Mouse (Mus musculus): ENCODE results near the gene Phf23. TPM values are rescaled to one million over a fixed set of nuclear protein-coding genes. Genes with fewer than 3 reads are reported as not detected.

The Phf23 gene
- total RNA-seq, 1 experiment, result 80.9 TPM

- H3K36me3 ChIP-seq (ENCODE audit: control insufficient read depth, insufficient read depth, low read length, poor library complexity, severe bottlenecking), result peaks cover 11% of the 10 kb centered on the region
- in situ Hi-C loops (cut with MboI; ENCODE audit: low sequenced_read_pairs in 2 of 2, unreplicated experiment in 2 of 2), result no loop called here
- DNase-seq (ENCODE audit: low read depth, low spot score), result no peak
- H3K4me1 ChIP-seq (ENCODE audit: control insufficient read depth in 2 of 2, insufficient read depth in 2 of 2, low read length in 2 of 2, poor library complexity in 1 of 2), result peaks cover 0 to 20% of the 10 kb centered on the region in 2 experiments; a peak in 1 of 4 replicates
- H3K9ac ChIP-seq (ENCODE audit: insufficient read depth, low read depth, low read length, poor library complexity, severe bottlenecking), result no peak within 1 kb of the TSS
- H3K9me3 ChIP-seq (ENCODE audit: control insufficient read depth, insufficient read depth, low read depth, low read length), result no peaks in the 10 kb centered on the region
- no peak within 1 kb of the TSS for H3K27ac ChIP-seq (ENCODE audit: insufficient read depth, low read depth, low read length, poor library complexity, severe bottlenecking)
- no peak within 1 kb of the TSS for H3K4me3 ChIP-seq (ENCODE audit: insufficient read depth in 1 of 2, low read depth in 1 of 2, low read length in 2 of 2, poor library complexity in 1 of 2, severe bottlenecking in 1 of 2)
- TF ChIP-seq ZNF384 (IDR thresholded peaks at IDR 0.05; ENCODE audit: low read depth, low read length) (no peak), CHD2 (IDR thresholded peaks at IDR 0.05; ENCODE audit: low read depth, low read length) (no peak), MAFK (IDR thresholded peaks at IDR 0.05; ENCODE audit: insufficient read depth, low read depth, low read length) (no peak), ZC3H11A (IDR thresholded peaks at IDR 0.05; ENCODE audit: borderline replicate concordance, low read depth, low read length) (no peak), HCFC1 (IDR thresholded peaks at IDR 0.05; ENCODE audit: borderline replicate concordance, insufficient read depth, low read length) (no peak)
These were observed 21.1 kb downstream of the Phf23 start, which contains the start of gene Dlg4 for GRCm38 (mm10) chr11:70016669-70017068. Gene Dlg4 (plus strand): TSS chr11:70016942.

GRCm38 (mm10) chr11:70017199-70017767 is 21.7 kb downstream of the Phf23 start:
- H3K36me3 ChIP-seq (ENCODE audit: control insufficient read depth, insufficient read depth, low read length, poor library complexity, severe bottlenecking), result peaks cover 5% of the 10 kb centered on the region
- in situ Hi-C loops (cut with MboI; ENCODE audit: low sequenced_read_pairs in 2 of 2, unreplicated experiment in 2 of 2), result no loop called here
- no peaks in the 10 kb centered on the region for H3K9me3 ChIP-seq (ENCODE audit: control insufficient read depth, insufficient read depth, low read depth, low read length)
- H3K4me1 ChIP-seq (ENCODE audit: control insufficient read depth in 2 of 2, insufficient read depth in 2 of 2, low read length in 2 of 2, poor library complexity in 1 of 2), result peaks cover 0 to 20% of the 10 kb centered on the region in 2 experiments; a peak in 1 of 4 replicates
- no peak overlapping the region for H3K27ac ChIP-seq (ENCODE audit: insufficient read depth, low read depth, low read length, poor library complexity, severe bottlenecking)
- no peak for TF ChIP-seq ZNF384 (IDR thresholded peaks at IDR 0.05; ENCODE audit: low read depth, low read length)
- TF ChIP-seq CHD2 (IDR thresholded peaks at IDR 0.05; ENCODE audit: low read depth, low read length), result no peak
- TF ChIP-seq HCFC1 (IDR thresholded peaks at IDR 0.05; ENCODE audit: borderline replicate concordance, insufficient read depth, low read length), result no peak
- TF ChIP-seq MAFK (IDR thresholded peaks at IDR 0.05; ENCODE audit: insufficient read depth, low read depth, low read length), result no peak
- TF ChIP-seq ZC3H11A (IDR thresholded peaks at IDR 0.05; ENCODE audit: borderline replicate concordance, low read depth, low read length), result no peak
- H3K9ac ChIP-seq (ENCODE audit: insufficient read depth, low read depth, low read length, poor library complexity, severe bottlenecking), result no peak overlapping the region
- H3K4me3 ChIP-seq (ENCODE audit: insufficient read depth in 1 of 2, low read depth in 1 of 2, low read length in 2 of 2, poor library complexity in 1 of 2, severe bottlenecking in 1 of 2), result no peak overlapping the region
- no peak for DNase-seq (ENCODE audit: low read depth, low spot score)

GRCm38 (mm10) chr11:70018131-70018990 is 22.8 kb downstream of the Phf23 start:
- DNase-seq (ENCODE audit: low read depth, low spot score), result no peak
- Histone ChIP-seq H3K9ac (ENCODE audit: insufficient read depth, low read depth, low read length, poor library complexity, severe bottlenecking) (peak overlapping the region; percentile 58; the same call in 1 of the 2 replicates), H3K36me3 (ENCODE audit: control insufficient read depth, insufficient read depth, low read length, poor library complexity, severe bottlenecking) (peaks cover 2% of the 10 kb centered on the region; the same call in 1 of the 2 replicates), H3K27ac (ENCODE audit: insufficient read depth, low read depth, low read length, poor library complexity, severe bottlenecking) (0 out of 2 replicates have a peak overlapping the region, but pooled peaks have one; percentile 13), H3K4me1 (ENCODE audit: control insufficient read depth in 2 of 2, insufficient read depth in 2 of 2, low read length in 2 of 2, poor library complexity in 1 of 2) (peaks cover 0 to 20% of the 10 kb centered on the region in 2 experiments; a peak in 1 of 4 replicates), H3K4me3 (ENCODE audit: insufficient read depth in 1 of 2, low read depth in 1 of 2, low read length in 2 of 2, poor library complexity in 1 of 2, severe bottlenecking in 1 of 2) (peak overlapping the region; percentile 10 to 73; a peak in 3 of 4 replicates), H3K9me3 (ENCODE audit: control insufficient read depth, insufficient read depth, low read depth, low read length) (no peaks in the 10 kb centered on the region)
- in situ Hi-C loops (cut with MboI; ENCODE audit: low sequenced_read_pairs in 2 of 2, unreplicated experiment in 2 of 2), result no loop called here
- no peak for TF ChIP-seq MAFK (IDR thresholded peaks at IDR 0.05; ENCODE audit: insufficient read depth, low read depth, low read length)
- no peak for TF ChIP-seq CHD2 (IDR thresholded peaks at IDR 0.05; ENCODE audit: low read depth, low read length)
- no peak for TF ChIP-seq HCFC1 (IDR thresholded peaks at IDR 0.05; ENCODE audit: borderline replicate concordance, insufficient read depth, low read length)
- no peak for TF ChIP-seq ZNF384 (IDR thresholded peaks at IDR 0.05; ENCODE audit: low read depth, low read length)
- no peak for TF ChIP-seq ZC3H11A (IDR thresholded peaks at IDR 0.05; ENCODE audit: borderline replicate concordance, low read depth, low read length)

GRCm38 (mm10) chr11:70019495-70020021 is 24.0 kb downstream of the Phf23 start:
- H3K9ac ChIP-seq (ENCODE audit: insufficient read depth, low read depth, low read length, poor library complexity, severe bottlenecking), result no peak overlapping the region

More at GRCm38 (mm10) chr11:70019495-70020021, 24.0 kb downstream of the Phf23 start:
- TF ChIP-seq CHD2 (IDR thresholded peaks at IDR 0.05; ENCODE audit: low read depth, low read length) (no peak), ZNF384 (IDR thresholded peaks at IDR 0.05; ENCODE audit: low read depth, low read length) (no peak), HCFC1 (IDR thresholded peaks at IDR 0.05; ENCODE audit: borderline replicate concordance, insufficient read depth, low read length) (no peak), ZC3H11A (IDR thresholded peaks at IDR 0.05; ENCODE audit: borderline replicate concordance, low read depth, low read length) (no peak), MAFK (IDR thresholded peaks at IDR 0.05; ENCODE audit: insufficient read depth, low read depth, low read length) (no peak)
- in situ Hi-C loops (cut with MboI; ENCODE audit: low sequenced_read_pairs in 2 of 2, unreplicated experiment in 2 of 2), result no loop called here
- Histone ChIP-seq H3K36me3 (ENCODE audit: control insufficient read depth, insufficient read depth, low read length, poor library complexity, severe bottlenecking) (no peaks in the 10 kb centered on the region), H3K4me3 (ENCODE audit: insufficient read depth in 1 of 2, low read depth in 1 of 2, low read length in 2 of 2, poor library complexity in 1 of 2, severe bottlenecking in 1 of 2) (no peak overlapping the region), H3K9me3 (ENCODE audit: control insufficient read depth, insufficient read depth, low read depth, low read length) (no peaks in the 10 kb centered on the region), H3K4me1 (ENCODE audit: control insufficient read depth in 2 of 2, insufficient read depth in 2 of 2, low read length in 2 of 2, poor library complexity in 1 of 2) (peaks cover 0 to 17% of the 10 kb centered on the region in 2 experiments; a peak in 1 of 4 replicates), H3K27ac (ENCODE audit: insufficient read depth, low read depth, low read length, poor library complexity, severe bottlenecking) (no peak overlapping the region)
- no peak for DNase-seq (ENCODE audit: low read depth, low spot score)

Data from ES-E14 (cell line).